Mouse (Mus musculus) limb, embryonic 14.5 days (tissue): ENCODE measurements at regions not wholly inside any gene's neighbourhood (a gene's known extent, or its start where the extent isn't known, plus 50 kb on each side); places are given as distances from the start of the nearest gene placed in this dataset.

Source experiments
- ATAC-seq: fragments of 200-750 bp; cut with Nextera tagmentation; 2 replicates; pipeline ENCODE4 v1.8.0; 2017; ENCODE audit warnings: low read depth, moderate number of reproducible peaks, moderate TSS enrichment; ENCODE audit not compliant: low FRiP score
- DNase-seq: peaks from one replicate; pipeline ENCODE4 v3.0.0-alpha.2; 2015; ENCODE audit warnings: low spot score
- H3K27ac ChIP-seq: fragments of 300-500 bp; sonication (generic); replicated peaks from 2 replicates; pipeline ENCODE4 v1.5.1; 2014; ENCODE audit warnings: low read depth, mild to moderate bottlenecking, low read length, moderate library complexity, mixed read lengths
- H3K27me3 ChIP-seq: fragments of 300-500 bp; sonication (generic); 2 replicates; pipeline ENCODE4 v1.6.1; 2014; ENCODE audit warnings: low read length, mixed read lengths; ENCODE audit not compliant: control insufficient read depth, insufficient read depth
- H3K36me3 ChIP-seq: fragments of 300-500 bp; sonication (generic); 2 replicates; pipeline ENCODE4 v1.6.1; 2014; ENCODE audit warnings: mild to moderate bottlenecking, low read length, moderate library complexity, mixed read lengths; ENCODE audit not compliant: control insufficient read depth, insufficient read depth
- H3K4me1 ChIP-seq: fragments of 300-500 bp; sonication (generic); 2 replicates; pipeline ENCODE4 v1.6.1; 2014; ENCODE audit warnings: antibody characterized with exemption, low read length, mixed read lengths; ENCODE audit not compliant: control insufficient read depth, insufficient read depth
- H3K4me2 ChIP-seq: fragments of 300-500 bp; sonication (generic); replicated peaks from 2 replicates; pipeline ENCODE4 v1.6.1; 2014; ENCODE audit warnings: low read depth, mild to moderate bottlenecking, low read length, moderate library complexity; ENCODE audit not compliant: severe bottlenecking
- H3K4me3 ChIP-seq: fragments of 300-500 bp; sonication (generic); replicated peaks from 2 replicates; pipeline ENCODE4 v1.5.1; 2014; ENCODE audit warnings: low read length
- H3K9ac ChIP-seq: fragments of 300-500 bp; sonication (generic); 2 replicates; pipeline ENCODE4 v1.6.1; 2014; ENCODE audit warnings: mild to moderate bottlenecking, low read depth, low read length, moderate library complexity; ENCODE audit not compliant: severe bottlenecking
- H3K9me3 ChIP-seq: fragments of 300-500 bp; sonication (generic); 2 replicates; pipeline ENCODE4 v1.6.1; 2016; ENCODE audit warnings: low read length; ENCODE audit not compliant: control insufficient read depth
- POLR2A ChIP-seq: fragments of 200-500 bp; IDR thresholded peaks from 2 replicates; pipeline ENCODE4 v1.8.0; 2012; ENCODE audit warnings: inconsistent platforms, mild to moderate bottlenecking, moderate library complexity, borderline replicate concordance; ENCODE audit not compliant: insufficient read depth, insufficient read length; ENCODE audit errors: extremely low read depth
- WGBS: fragments of 180-500 bp; shearing (Covaris S2); extraction: QIAGEN DNeasy Blood & Tissue Kit; methylation state at CpG from one replicate; pipeline ENCODE4 v1.1.7; 2014; 5-methylcytosine and 5-hydroxymethylcytosine counted together

DNA sequence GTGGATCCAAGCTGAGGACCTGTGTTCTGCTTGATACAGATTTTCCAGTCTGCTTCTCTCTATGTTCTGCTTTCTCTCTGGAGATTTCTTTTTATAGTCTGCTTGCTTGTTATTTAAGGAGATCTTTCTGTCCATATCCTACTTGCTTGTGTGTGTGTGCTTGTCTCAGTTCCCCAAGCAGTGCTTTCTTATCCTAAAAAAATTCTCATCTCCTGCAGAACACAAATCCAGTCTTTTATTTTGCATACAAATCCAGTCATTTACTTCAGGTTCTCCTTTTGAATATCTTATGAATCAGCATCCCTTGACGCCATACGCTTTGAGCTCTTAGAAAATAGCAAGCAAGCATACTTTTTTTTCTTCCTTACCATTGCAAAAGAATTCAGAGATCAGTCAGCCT, 310.7 kb upstream of the Cypt14 start:
- Histone ChIP-seq H3K4me2 (no peak overlapping the region), H3K4me1 (no peaks in the 10 kb centered on the region), H3K9ac (no peak overlapping the region), H3K27me3 (no peaks in the 10 kb centered on the region), H3K4me3 (no peak overlapping the region), H3K27ac (no peak overlapping the region), H3K9me3 (no peaks in the 10 kb centered on the region), H3K36me3 (no peaks in the 10 kb centered on the region)
- DNase-seq, result no peak
- 81% methylated on average over 2 of the region's 2 CpGs for WGBS
- no peak for ATAC-seq
- no peak for TF ChIP-seq POLR2A

GRCm38 (mm10) chrX:40130382-40130781, 267.0 kb upstream of the Cypt14 start:
- H3K4me1 ChIP-seq, result no peaks in the 10 kb centered on the region
- no peak overlapping the region for H3K4me2 ChIP-seq
- no peak overlapping the region for H3K9ac ChIP-seq
- H3K27me3 ChIP-seq, result no peaks in the 10 kb centered on the region
- H3K36me3 ChIP-seq, result no peaks in the 10 kb centered on the region
- WGBS, result 21% methylated on average over 1 of the region's 1 CpGs
- ATAC-seq (no peak), DNase-seq (peak; percentile 2)
- TF ChIP-seq POLR2A, result no peak
- no peaks in the 10 kb centered on the region for H3K9me3 ChIP-seq
- H3K27ac ChIP-seq, result no peak overlapping the region
- no peak overlapping the region for H3K4me3 ChIP-seq
